Mouse (Mus musculus) liver, embryonic 16.5 days (tissue): Measurements from ENCODE around the gene 4930432K21Rik. TPM values are rescaled to one million over a fixed set of nuclear protein-coding genes. Genes with fewer than 3 reads are reported as not detected.

Experiments
- ATAC-seq: fragments of 200-750 bp; cut with Nextera tagmentation; 2 replicates; pipeline ENCODE4 v1.8.0; 2017; ENCODE audit warnings: low read depth, mild to moderate bottlenecking, moderate number of reproducible peaks, moderate library complexity
- H3K27ac ChIP-seq: fragments of 300-500 bp; sonication (generic); 2 replicates; pipeline ENCODE4 v1.5.1; 2014; ENCODE audit warnings: mild to moderate bottlenecking, low read length
- H3K27me3 ChIP-seq: fragments of 300-500 bp; sonication (generic); 2 replicates; pipeline ENCODE4 v1.6.1; 2014; ENCODE audit warnings: low read depth, low read length, mixed read lengths; ENCODE audit not compliant: control insufficient read depth, insufficient read depth
- H3K36me3 ChIP-seq: fragments of 300-500 bp; sonication (generic); 2 replicates; pipeline ENCODE4 v1.6.1; 2014; ENCODE audit warnings: mild to moderate bottlenecking; ENCODE audit not compliant: control insufficient read depth, insufficient read depth
- H3K4me1 ChIP-seq: fragments of 300-500 bp; sonication (generic); 2 replicates; pipeline ENCODE4 v1.6.1; 2014; ENCODE audit warnings: low read depth, low read length, mixed read lengths; ENCODE audit not compliant: control insufficient read depth
- H3K4me2 ChIP-seq: fragments of 300-500 bp; sonication (generic); 2 replicates; pipeline ENCODE4 v1.6.1; 2014; ENCODE audit warnings: low read depth, low read length, mixed read lengths
- H3K4me3 ChIP-seq: fragments of 300-500 bp; sonication (generic); 2 replicates; pipeline ENCODE4 v1.5.1; 2014; ENCODE audit warnings: low read depth, mild to moderate bottlenecking, low read length
- H3K9ac ChIP-seq: fragments of 300-500 bp; sonication (generic); 2 replicates; pipeline ENCODE4 v1.6.1; 2014; ENCODE audit warnings: low read depth, low read length
- H3K9me3 ChIP-seq: fragments of 300-500 bp; sonication (generic); replicated peaks from 2 replicates; pipeline ENCODE4 v1.6.1; 2016; ENCODE audit warnings: low read length; ENCODE audit not compliant: control insufficient read depth
- WGBS: fragments of 180-500 bp; shearing (Covaris S2); extraction: QIAGEN DNeasy Blood & Tissue Kit; methylation state at CpG from one replicate; pipeline ENCODE4 v1.1.7; 2014; ENCODE audit not compliant: insufficient replicate concordance; 5-methylcytosine and 5-hydroxymethylcytosine counted together
- polyA plus RNA-seq: library from polyadenylated mRNA; unstranded; fragments of >200 nt; fragmentation: Nextera tagmentation; extraction: Ambion mirVana; gene quantifications from 2 replicates; pipeline ENCODE4 v1.2.1, GENCODE M21; 2015

4930432K21Rik gene
- polyA plus RNA-seq, 1 experiment from 2014 or later: 0.26 TPM

DNA sequence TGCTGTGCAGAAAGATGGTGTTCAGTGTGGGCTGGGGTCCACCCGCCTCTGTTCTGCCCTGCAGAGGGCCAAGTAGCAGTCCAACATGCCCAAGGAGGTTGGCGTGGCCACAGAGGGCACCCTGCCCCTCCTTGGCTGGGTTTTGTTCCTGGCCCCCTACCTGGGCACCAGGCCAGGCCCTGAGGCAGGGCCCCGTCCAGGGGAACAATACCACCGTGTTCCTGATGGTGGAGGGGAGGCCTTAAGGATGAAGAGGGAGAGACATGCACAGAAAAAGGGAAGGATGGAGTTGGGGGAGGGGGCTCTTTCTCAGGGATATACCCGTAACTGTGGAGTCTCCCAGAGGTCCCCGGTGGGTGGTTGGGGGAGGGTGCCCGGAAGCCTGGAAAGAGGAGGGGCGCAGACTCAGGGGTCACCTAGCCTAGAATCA, 52.3 kb downstream of the 4930432K21Rik start:
- 29% methylated on average over 8 of the region's 8 CpGs for WGBS
- Histone ChIP-seq H3K9me3 (no peaks in the 10 kb centered on the region), H3K9ac (no peak overlapping the region), H3K36me3 (no peaks in the 10 kb centered on the region), H3K4me1 (peaks cover 42% of the 10 kb centered on the region), H3K27me3 (peaks cover 28% of the 10 kb centered on the region), H3K4me3 (peak overlapping the region; percentile 66), H3K27ac (no peak overlapping the region), H3K4me2 (peak overlapping the region; percentile 62)
- no peak for ATAC-seq

DNA sequence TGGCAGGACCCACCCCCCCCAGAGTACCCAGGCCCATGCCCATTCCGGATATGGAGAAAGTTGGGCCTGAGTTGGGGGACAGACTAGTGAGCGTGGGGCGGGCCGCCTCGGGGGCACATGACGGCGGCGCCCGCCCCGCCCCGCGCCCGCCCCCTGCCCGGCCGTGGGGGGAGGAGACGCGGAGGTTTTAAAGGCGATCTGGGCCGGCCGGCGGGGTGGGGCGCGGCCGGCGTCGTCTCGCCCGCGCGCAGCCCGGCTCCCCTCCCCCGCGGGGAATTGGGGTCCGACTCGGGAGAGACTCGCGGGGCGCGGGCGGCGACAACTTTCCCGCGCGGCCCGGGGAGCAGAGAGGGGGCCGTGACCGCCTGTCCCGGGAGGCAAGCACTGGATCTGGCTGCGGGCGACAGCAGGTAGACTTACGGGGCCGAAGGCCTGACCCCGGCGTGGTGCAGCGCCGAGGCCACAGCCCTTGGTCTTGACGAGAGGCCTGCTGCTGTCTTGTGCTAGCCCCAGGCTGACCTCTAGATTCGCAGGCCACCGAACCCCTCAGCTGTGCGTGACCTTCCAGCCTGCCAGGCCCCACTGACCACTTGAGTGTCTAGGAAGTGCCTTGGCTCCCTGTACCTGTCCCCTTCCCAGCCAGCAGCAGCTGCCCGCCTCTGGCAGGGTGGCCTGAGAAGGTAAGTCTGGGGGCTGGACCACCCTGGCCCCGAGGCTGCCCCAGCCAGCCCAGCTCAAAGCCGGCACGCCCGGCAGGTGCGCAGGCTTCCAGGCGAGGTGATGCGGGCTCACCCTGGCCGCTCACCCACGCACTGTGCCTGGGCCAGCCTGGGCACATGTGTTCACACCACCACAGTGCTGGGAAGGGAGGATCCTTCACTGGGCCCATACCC, 53.1 kb downstream of the 4930432K21Rik start:
- no peaks in the 10 kb centered on the region for H3K36me3 ChIP-seq
- under 1% methylated on average over 46 of the region's 70 CpGs for WGBS
- peak overlapping the region; percentile 66 for H3K4me3 ChIP-seq
- H3K27me3 ChIP-seq: peaks cover 28% of the 10 kb centered on the region
- ATAC-seq: peak; percentile 22; the same call in 1 of the 2 replicates
- peaks cover 42% of the 10 kb centered on the region for H3K4me1 ChIP-seq
- H3K9ac ChIP-seq: peak overlapping the region; percentile 72
- H3K27ac ChIP-seq: peak overlapping the region; percentile 62
- peak overlapping the region; percentile 62 for H3K4me2 ChIP-seq
- no peaks in the 10 kb centered on the region for H3K9me3 ChIP-seq

DNA sequence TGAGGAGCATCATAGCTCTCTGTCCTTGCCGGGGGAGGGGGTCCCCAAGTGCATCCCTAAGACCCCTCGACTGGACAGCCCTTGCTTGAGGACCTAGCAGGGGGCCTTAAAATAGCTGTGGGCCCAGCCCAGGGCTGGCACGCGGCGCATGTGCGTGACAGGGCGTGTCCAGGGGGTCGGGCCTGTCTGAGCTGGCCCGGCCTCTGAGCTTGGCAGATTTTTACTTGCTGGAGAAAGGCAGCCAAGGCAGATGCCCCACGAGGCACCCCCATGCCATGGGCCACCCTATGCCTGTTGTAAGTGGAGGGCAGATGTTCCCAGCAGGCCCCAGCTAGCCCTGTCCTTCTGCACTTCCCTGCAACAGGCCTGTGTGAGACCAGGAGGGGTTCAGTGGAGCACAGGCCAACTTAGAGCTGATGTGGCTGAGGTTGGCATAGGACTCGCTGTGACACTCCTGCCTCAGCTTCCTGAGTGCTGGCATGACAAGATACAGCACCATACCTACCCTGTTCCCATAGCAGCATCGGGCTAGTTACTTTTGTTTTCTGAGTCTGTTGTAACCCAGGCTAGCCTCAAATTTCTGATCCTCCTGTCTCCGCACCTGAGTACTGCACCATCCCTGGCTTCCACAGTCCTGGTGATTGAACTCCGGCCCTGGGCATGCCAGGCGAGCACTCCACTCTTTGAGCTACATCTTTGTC, 53.9 kb downstream of the 4930432K21Rik start:
- Histone ChIP-seq H3K4me2 (peak overlapping the region; percentile 62), H3K9ac (peak overlapping the region; percentile 72), H3K36me3 (no peaks in the 10 kb centered on the region), H3K4me1 (peaks cover 42% of the 10 kb centered on the region), H3K27me3 (peaks cover 28% of the 10 kb centered on the region), H3K27ac (peak overlapping the region; percentile 62), H3K4me3 (peak overlapping the region; percentile 66), H3K9me3 (no peaks in the 10 kb centered on the region)
- 22% methylated on average over 15 of the region's 15 CpGs for WGBS
- ATAC-seq: no peak

DNA sequence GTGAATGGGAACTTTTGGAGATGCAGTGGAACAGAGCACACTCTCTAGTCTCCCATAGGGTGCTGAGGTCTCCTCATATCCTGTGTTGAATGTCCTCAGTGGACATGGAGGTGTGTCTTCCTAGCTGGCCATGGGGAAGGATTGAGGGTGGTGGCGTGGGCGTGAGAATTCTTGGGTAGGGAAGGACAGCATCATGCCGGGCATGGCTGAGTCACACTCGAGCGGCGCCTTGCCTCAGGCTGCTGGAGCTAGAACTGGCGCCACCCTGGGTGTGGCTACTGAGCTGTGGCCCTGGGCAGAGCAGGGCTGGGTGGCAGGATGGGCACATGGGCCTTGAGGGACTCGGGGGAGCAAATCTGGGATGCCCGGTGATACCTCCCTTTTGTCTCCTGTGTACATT, 54.6 kb downstream of the 4930432K21Rik start:
- Histone ChIP-seq H3K27ac (no peak overlapping the region), H3K9me3 (no peaks in the 10 kb centered on the region), H3K4me1 (peaks cover 42% of the 10 kb centered on the region), H3K27me3 (peaks cover 28% of the 10 kb centered on the region), H3K4me3 (peak overlapping the region; percentile 1; the same call in 1 of the 2 replicates), H3K4me2 (peak overlapping the region; percentile 62), H3K9ac (no peak overlapping the region), H3K36me3 (no peaks in the 10 kb centered on the region)
- no peak for ATAC-seq
- WGBS: 31% methylated on average over 9 of the region's 9 CpGs

DNA sequence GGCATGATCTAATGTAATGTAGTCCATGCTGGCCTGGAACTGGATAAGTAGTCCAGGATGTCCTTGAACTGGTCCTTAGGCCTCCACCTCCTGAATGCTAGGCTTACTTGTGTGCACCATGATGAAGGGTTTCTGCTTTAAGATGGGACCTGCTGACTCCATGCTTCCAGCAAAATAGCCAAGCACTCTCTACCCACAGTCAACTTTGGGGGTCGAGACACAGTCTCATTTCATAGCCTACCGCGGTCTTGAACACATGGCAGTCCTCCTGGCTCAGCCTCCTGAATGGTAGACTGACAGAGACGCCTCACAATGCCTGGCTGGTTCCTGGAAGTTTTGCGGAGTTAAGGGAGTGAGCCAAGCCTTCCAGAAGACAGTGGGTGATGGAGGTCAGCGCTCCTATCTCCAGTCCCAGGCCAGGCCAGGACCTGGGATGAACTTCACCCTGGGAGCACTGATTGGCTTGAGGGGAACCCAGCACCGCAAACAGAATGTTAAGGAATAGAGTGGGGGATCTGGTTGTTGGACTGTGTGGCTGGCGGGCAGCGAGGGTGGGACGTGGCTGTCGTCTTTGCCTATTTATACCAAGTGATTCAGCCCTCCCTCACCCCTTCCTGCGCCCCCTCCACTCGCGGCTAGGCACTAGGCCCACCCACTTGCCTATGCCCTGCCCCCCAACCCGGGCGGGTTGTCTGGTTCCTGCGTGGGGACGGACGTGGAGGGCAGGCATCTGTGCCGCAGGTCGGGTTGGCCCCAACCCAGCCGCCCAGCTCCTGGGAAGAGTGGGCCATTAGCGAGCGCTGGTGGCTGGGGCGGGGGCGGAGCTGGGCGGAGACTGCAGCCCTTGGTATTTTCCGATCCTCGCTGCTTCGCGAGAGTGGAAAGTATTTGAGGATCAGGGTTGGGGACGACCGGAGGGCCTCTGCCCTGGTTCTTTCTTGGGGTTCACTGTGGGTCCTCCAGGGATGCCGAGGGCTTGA, 55.4 kb downstream of the 4930432K21Rik start:
- peaks cover 28% of the 10 kb centered on the region for H3K27me3 ChIP-seq
- H3K27ac ChIP-seq: peak overlapping the region; percentile 85
- H3K36me3 ChIP-seq: no peaks in the 10 kb centered on the region
- peak overlapping the region; percentile 62 for H3K4me2 ChIP-seq
- WGBS: 5% methylated on average over 34 of the region's 34 CpGs
- ATAC-seq: peak; percentile 44
- peak overlapping the region; percentile 51 for H3K4me3 ChIP-seq
- H3K9ac ChIP-seq: peak overlapping the region; percentile 50
- peaks cover 36% of the 10 kb centered on the region for H3K4me1 ChIP-seq
- H3K9me3 ChIP-seq: no peaks in the 10 kb centered on the region

DNA sequence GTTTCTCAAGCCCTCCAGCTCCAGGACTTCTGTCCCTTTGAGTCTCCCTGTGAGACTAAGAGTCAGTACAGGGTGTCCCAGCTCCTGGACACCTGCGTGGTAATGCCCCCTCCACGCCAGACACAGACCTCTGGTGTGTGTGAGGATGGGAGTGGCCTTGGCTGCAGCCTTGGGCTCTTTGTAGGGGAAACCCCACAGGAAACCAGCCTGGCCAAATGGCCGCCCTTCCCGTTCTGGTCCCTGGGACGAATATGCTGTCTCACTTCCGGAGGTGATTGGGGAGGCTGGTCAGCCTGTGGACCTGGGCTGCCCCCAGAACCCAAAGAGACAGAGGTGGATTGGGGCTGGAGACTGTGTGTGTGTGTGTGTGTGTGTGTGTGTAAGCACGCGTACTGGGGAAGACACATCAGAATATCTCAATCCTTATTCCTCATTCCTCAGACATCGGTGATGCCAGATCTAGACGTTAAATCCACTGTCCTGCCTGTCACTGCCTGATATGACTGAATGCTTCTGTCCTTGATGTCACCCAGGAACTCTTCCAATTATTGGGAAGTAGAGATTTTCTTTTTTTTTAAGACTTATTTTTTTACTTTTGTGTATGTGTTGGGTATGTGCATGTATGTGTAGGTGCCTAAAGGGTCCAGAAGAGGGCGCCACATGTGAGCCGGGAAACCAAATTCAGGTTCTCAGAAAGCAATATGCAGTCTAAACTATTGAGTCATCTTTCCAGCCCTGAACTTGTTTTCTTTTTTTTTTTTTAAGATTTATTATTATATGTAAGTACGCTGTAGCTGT, 56.3 kb downstream of the 4930432K21Rik start:
- peak; percentile 27; the same call in 1 of the 2 replicates for ATAC-seq

DNA sequence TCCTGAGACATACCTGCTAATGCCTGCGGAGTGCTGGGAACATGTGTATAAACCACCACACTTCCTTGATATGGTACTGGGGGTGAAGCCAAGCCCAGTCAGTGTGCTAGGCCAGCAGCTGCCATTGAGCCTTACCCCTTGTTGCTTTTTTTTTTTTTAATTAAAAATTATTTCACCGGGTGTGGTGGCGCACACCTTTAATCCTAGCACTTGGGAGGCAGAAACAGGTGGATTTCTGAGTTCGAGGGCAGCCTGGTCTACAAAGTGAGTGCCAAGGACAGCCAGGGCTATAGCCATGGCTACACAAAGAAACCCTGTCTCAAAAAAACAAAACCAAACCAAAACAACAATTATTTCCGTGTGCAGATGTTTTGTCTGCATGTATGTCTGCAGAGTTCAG, 57.2 kb downstream of the 4930432K21Rik start:
- Histone ChIP-seq H3K4me1 (peaks cover 19% of the 10 kb centered on the region), H3K4me3 (no peak overlapping the region)
- no peak for ATAC-seq

More for the DNA sequence above, 56.3 kb downstream of the 4930432K21Rik start:
- Histone ChIP-seq H3K4me1 (peaks cover 27% of the 10 kb centered on the region), H3K4me3 (peak overlapping the region; percentile 51), H3K27ac (peak overlapping the region; percentile 85), H3K27me3 (peaks cover 28% of the 10 kb centered on the region), H3K9ac (peak overlapping the region; percentile 50; the same call in 1 of the 2 replicates), H3K4me2 (peak overlapping the region; percentile 62), H3K36me3 (no peaks in the 10 kb centered on the region), H3K9me3 (no peaks in the 10 kb centered on the region)
- WGBS: 23% methylated on average over 13 of the region's 13 CpGs

DNA sequence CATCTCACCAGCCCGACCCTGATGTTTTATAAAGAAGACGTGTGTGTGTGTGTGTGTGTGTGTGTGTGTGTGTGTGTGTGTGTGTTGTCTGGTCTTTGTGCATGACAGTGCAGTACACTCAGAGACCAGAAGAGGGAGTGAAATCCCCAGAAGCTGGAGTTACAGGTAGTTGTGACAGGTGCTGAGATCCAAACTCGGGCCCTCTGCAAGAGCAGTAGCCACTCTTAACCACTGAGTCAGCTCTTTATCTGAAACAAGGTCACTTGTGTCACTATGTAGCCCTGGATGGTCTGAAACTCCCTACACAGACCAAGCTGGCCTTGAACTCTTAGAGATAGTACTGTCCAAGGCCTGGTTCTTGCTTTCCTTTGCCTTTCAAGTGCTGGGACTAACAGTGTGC, 58.8 kb downstream of the 4930432K21Rik start:
- no peak overlapping the region for H3K9ac ChIP-seq
- WGBS: 68% methylated on average over 3 of the region's 3 CpGs
- H3K27me3 ChIP-seq: peaks cover 16% of the 10 kb centered on the region
- H3K9me3 ChIP-seq: no peaks in the 10 kb centered on the region
- peaks cover 10% of the 10 kb centered on the region for H3K4me1 ChIP-seq
- H3K4me2 ChIP-seq: no peak overlapping the region
- H3K27ac ChIP-seq: no peak overlapping the region
- no peak for ATAC-seq
- H3K36me3 ChIP-seq: no peaks in the 10 kb centered on the region
- H3K4me3 ChIP-seq: no peak overlapping the region

More for the DNA sequence above, 57.2 kb downstream of the 4930432K21Rik start:
- Histone ChIP-seq H3K4me2 (no peak overlapping the region), H3K9me3 (no peaks in the 10 kb centered on the region), H3K27me3 (peaks cover 28% of the 10 kb centered on the region), H3K27ac (no peak overlapping the region), H3K9ac (no peak overlapping the region), H3K36me3 (no peaks in the 10 kb centered on the region)
- 76% methylated on average over 5 of the region's 5 CpGs for WGBS
